Mouse (Mus musculus) lung, adult 2 months (tissue): ENCODE measurements around the gene Cemip2.

Experiments used
- CTCF ChIP-seq: fragments of 200-500 bp; IDR thresholded peaks from 2 replicates; pipeline ENCODE4 v1.5.1; 2011; ENCODE audit warnings: mild to moderate bottlenecking, low read length, control low read depth; ENCODE audit not compliant: insufficient read depth
- POLR2A ChIP-seq: fragments of 200-500 bp; IDR thresholded peaks from 2 replicates; pipeline ENCODE4 v1.6.1; 2011; ENCODE audit warnings: low read depth, mild to moderate bottlenecking, control low read depth, low read length, borderline replicate concordance; ENCODE audit errors: extremely low read depth

GRCm38 (mm10) chr19:21792587-21793175 is 14.5 kb downstream of the Cemip2 start:
- TF ChIP-seq CTCF (no peak), POLR2A (no peak)
